Mouse (Mus musculus): ENCODE data around the gene Olfr630.
"Not testable (repeated sequence)": the region's sequence is repeated elsewhere in the genome, so short reads cannot be mapped to it uniquely, and the experiment has no call there.

The Olfr630 gene

GRCm38 (mm10) chr7:103757233-103757632, at the start of gene Olfr630:
Gene Olfr630, minus strand, starts transcription at chr7:103757333.
- no peak for DNase-seq (ENCODE audit: low read depth)

- peak; percentile 37 for DNase-seq (ENCODE audit: low read depth)
Observed at GRCm38 (mm10) chr7:103806856-103807255, 49.7 kb upstream of the Olfr630 start.

- peak; percentile 28 for DNase-seq (ENCODE audit: low read depth)
Observed at GRCm38 (mm10) chr7:103792669-103793388, 35.7 kb upstream of the Olfr630 start.

GRCm38 (mm10) chr7:103791721-103792120, 34.6 kb upstream of the Olfr630 start, which contains the start of gene Olfr67:
Gene Olfr67, minus strand, starts transcription at chr7:103791821.
- DNase-seq (ENCODE audit: low read depth): no peak

- no peak for DNase-seq (ENCODE audit: low read depth)
Observed at GRCm38 (mm10) chr7:103779598-103779997, 22.5 kb upstream of the Olfr630 start, which contains the start of gene Olfr68. Gene Olfr68, minus strand, starts transcription at chr7:103779698.

- not testable (repeated sequence) for DNase-seq (ENCODE audit: low read depth)
Observed at GRCm38 (mm10) chr7:103777652-103778051, 20.5 kb upstream of the Olfr630 start.

- no peak for DNase-seq (ENCODE audit: low read depth)
Observed at GRCm38 (mm10) chr7:103771494-103771893, 14.4 kb upstream of the Olfr630 start, which contains the start of gene Olfr69. Gene Olfr69, minus strand, starts transcription at chr7:103771594.

GRCm38 (mm10) chr7:103767687-103768086, 10.6 kb upstream of the Olfr630 start:
- not testable (repeated sequence) for DNase-seq (ENCODE audit: low read depth)

- not testable (repeated sequence) for DNase-seq (ENCODE audit: low read depth)
Observed at GRCm38 (mm10) chr7:103762212-103762611, 5.1 kb upstream of the Olfr630 start.

GRCm38 (mm10) chr7:103744843-103745242, 12.3 kb downstream of the Olfr630 start, which contains the start of gene Olfr629:
Gene Olfr629, minus strand, starts transcription at chr7:103744943.
- DNase-seq (ENCODE audit: low read depth): no peak

- DNase-seq (ENCODE audit: low read depth): no peak
Observed at GRCm38 (mm10) chr7:103730074-103730473, 27.1 kb downstream of the Olfr630 start, which contains the start of gene Olfr628. Gene Olfr628, plus strand, starts transcription at chr7:103730374.

GRCm38 (mm10) chr7:103716398-103716797, 40.7 kb downstream of the Olfr630 start:
- DNase-seq (ENCODE audit: low read depth): not testable (repeated sequence)

- no peak for DNase-seq (ENCODE audit: low read depth)
Observed at GRCm38 (mm10) chr7:103714371-103714770, 42.8 kb downstream of the Olfr630 start, which contains the start of gene Olfr243. Gene Olfr243, plus strand, starts transcription at chr7:103714671.

- no peak for DNase-seq (ENCODE audit: low read depth)
Observed at GRCm38 (mm10) chr7:103712024-103712423, 45.1 kb downstream of the Olfr630 start.
